Mouse (Mus musculus): ENCODE measurements at regions not wholly inside any gene's neighbourhood (a gene's known extent, or its start where the extent isn't known, plus 50 kb on each side); places are given as distances from the start of the nearest gene placed in this dataset.

DNA sequence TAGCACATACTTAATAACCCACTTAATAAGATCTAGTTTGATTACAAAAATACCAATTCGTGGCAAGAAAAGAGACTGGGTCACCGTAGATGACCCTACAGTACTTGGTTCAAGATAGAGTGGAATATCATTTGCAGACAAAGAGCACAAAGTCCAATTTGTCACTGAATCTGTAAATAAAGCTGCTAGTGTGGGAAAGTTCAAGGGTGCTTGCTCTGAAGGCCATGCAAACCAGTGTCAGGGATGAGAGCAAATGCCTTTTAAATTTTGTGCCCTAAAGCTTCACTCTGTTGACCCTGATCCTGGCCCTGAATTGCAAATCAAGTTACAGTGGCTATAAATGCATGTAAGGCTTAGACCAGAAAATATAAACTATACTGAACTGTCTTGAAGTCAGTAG lies 113.1 kb downstream of the Cd55b start:
- 53% methylated on average over 2 of the region's 2 CpGs for WGBS
- Histone ChIP-seq H3K4me2 (ENCODE audit: low read length) (no peak overlapping the region), H3K4me3 (ENCODE audit: low read depth, low read length) (no peak overlapping the region), H3K4me1 (replicated peaks; ENCODE audit: control insufficient read depth, insufficient read depth, low read length) (no peaks in the 10 kb centered on the region), H3K27ac (ENCODE audit: low read depth) (no peak overlapping the region), H3K27me3 (replicated peaks; ENCODE audit: control insufficient read depth, insufficient read depth, low read length) (no peaks in the 10 kb centered on the region), H3K36me3 (ENCODE audit: control insufficient read depth, insufficient read depth, low read length) (no peaks in the 10 kb centered on the region), H3K9me3 (ENCODE audit: control insufficient read depth, low read length) (no peaks in the 10 kb centered on the region), H3K9ac (ENCODE audit: low read length) (no peak overlapping the region)
- ATAC-seq (replicated peaks; ENCODE audit: low FRiP score, low TSS enrichment, low read depth) (no peak), DNase-seq (ENCODE audit: low spot score) (no peak)

DNA sequence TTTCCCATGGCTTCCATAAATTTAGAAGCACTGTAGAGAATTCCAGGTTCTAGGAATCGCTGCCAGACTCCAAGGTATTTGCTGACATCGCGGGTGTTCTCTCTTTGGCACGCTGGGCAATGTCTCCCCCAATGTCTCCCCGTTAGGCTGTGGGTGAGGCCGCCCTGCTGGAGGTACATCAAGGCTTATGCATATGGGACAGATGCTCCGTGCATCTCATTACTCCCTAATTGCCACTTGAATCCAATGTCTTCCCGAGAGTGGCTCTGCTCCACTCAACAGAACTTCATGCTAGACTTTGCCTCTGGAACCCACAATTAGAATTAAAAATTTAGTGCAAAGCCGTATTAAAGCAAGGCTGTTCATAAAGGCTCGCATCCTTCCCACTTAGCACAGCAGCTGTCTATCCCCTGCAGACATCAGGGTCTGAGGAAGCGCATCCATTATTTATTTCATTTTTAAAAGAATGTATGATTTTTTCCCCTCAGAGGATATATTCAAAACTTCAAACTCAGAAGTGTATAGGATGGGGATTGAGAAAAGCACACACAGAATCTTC lies 120.9 kb downstream of the Cd55b start:
- no peak overlapping the region for H3K9ac ChIP-seq (ENCODE audit: low read length)
- ATAC-seq (replicated peaks; ENCODE audit: low FRiP score, low TSS enrichment, low read depth) (no peak), DNase-seq (ENCODE audit: low spot score) (no peak)
- 0 out of 2 replicates have a peak, but pooled peaks cover 3% of the 10 kb centered on the region for H3K4me1 ChIP-seq (replicated peaks; ENCODE audit: control insufficient read depth, insufficient read depth, low read length)
- no peak overlapping the region for H3K4me2 ChIP-seq (ENCODE audit: low read length)
- no peaks in the 10 kb centered on the region for H3K9me3 ChIP-seq (ENCODE audit: control insufficient read depth, low read length)
- WGBS: 74% methylated on average over 11 of the region's 11 CpGs
- H3K4me3 ChIP-seq (ENCODE audit: low read depth, low read length): no peak overlapping the region
- no peak overlapping the region for H3K27ac ChIP-seq (ENCODE audit: low read depth)
- no peaks in the 10 kb centered on the region for H3K36me3 ChIP-seq (ENCODE audit: control insufficient read depth, insufficient read depth, low read length)
- no peaks in the 10 kb centered on the region for H3K27me3 ChIP-seq (replicated peaks; ENCODE audit: control insufficient read depth, insufficient read depth, low read length)

DNA sequence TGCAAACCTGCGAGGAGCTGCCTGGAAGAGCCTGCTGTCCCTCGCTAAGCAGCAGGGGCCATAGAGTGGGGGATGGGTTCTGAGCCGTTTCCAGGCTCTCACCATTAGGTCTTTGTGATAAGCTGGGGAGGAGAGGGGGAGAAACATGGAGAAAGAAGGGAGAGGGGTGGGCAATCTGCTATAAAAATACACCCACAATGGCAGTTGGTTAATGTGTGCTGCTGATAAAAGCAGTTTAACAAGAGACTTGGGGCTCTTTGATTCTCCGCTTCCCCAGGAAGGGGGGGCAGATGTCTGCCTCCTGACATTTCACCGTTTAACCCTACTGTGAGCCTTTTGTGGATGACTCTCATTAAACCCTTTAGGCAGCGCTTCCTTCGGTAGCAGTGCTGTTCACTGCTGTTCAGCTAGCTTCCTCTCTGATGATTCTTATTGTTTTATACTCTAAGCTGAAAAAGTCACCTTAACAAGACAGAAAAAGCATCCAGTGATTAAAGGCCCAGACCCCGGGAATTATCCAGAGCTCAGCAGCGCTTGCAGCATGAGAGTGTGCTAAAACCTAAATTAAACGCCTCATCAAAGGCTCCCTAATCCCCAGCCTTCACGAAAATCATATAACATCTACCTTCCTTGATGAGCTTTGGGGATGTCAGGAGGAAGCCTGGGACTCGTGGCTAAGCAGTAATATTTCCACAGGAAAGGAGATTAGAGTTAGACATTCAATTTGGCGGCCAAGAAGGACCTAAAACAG lies 122.6 kb downstream of the Cd55b start:
- no peaks in the 10 kb centered on the region for H3K36me3 ChIP-seq (ENCODE audit: control insufficient read depth, insufficient read depth, low read length)
- H3K4me1 ChIP-seq (replicated peaks; ENCODE audit: control insufficient read depth, insufficient read depth, low read length): 0 out of 2 replicates have a peak, but pooled peaks cover 3% of the 10 kb centered on the region
- no peaks in the 10 kb centered on the region for H3K9me3 ChIP-seq (ENCODE audit: control insufficient read depth, low read length)
- H3K27me3 ChIP-seq (replicated peaks; ENCODE audit: control insufficient read depth, insufficient read depth, low read length): no peaks in the 10 kb centered on the region
- no peak overlapping the region for H3K4me3 ChIP-seq (ENCODE audit: low read depth, low read length)
- no peak overlapping the region for H3K9ac ChIP-seq (ENCODE audit: low read length)
- DNase-seq (ENCODE audit: low spot score) (peak; percentile 74), ATAC-seq (replicated peaks; ENCODE audit: low FRiP score, low TSS enrichment, low read depth) (peak; percentile 62; the same call in 1 of the 2 replicates)
- no peak overlapping the region for H3K27ac ChIP-seq (ENCODE audit: low read depth)
- WGBS: 10% methylated on average over 13 of the region's 13 CpGs
- peak overlapping the region; percentile 38 for H3K4me2 ChIP-seq (ENCODE audit: low read length)

DNA sequence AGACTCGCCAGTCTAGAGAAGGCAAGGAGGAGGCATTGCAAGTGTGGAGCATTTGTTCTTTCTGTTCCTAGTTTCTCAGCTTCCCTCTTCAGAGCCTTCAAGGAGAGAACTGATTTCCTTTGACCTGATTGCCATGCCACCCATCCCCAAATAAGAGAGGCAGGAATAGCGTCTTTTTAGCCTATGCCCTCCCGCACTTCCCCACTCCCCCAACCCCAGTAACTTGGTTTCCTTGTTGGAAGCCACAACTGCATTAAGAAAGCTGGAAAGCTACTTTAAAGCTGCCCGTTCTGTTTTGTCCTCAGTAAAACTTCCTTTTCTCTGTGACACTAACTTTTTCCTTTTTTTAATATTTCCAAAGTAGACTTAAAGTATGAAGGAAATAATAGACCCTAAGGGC lies 123.2 kb downstream of the Cd55b start:
- DNase-seq (ENCODE audit: low spot score) (no peak), ATAC-seq (replicated peaks; ENCODE audit: low FRiP score, low TSS enrichment, low read depth) (no peak)
- no peak overlapping the region for H3K4me3 ChIP-seq (ENCODE audit: low read depth, low read length)
- no peaks in the 10 kb centered on the region for H3K9me3 ChIP-seq (ENCODE audit: control insufficient read depth, low read length)
- no peak overlapping the region for H3K27ac ChIP-seq (ENCODE audit: low read depth)
- no peaks in the 10 kb centered on the region for H3K27me3 ChIP-seq (replicated peaks; ENCODE audit: control insufficient read depth, insufficient read depth, low read length)
- 0 out of 2 replicates have a peak, but pooled peaks cover 3% of the 10 kb centered on the region for H3K4me1 ChIP-seq (replicated peaks; ENCODE audit: control insufficient read depth, insufficient read depth, low read length)
- H3K4me2 ChIP-seq (ENCODE audit: low read length): peak overlapping the region; percentile 38
- no peak overlapping the region for H3K9ac ChIP-seq (ENCODE audit: low read length)
- 15% methylated on average over 4 of the region's 4 CpGs for WGBS
- no peaks in the 10 kb centered on the region for H3K36me3 ChIP-seq (ENCODE audit: control insufficient read depth, insufficient read depth, low read length)

DNA sequence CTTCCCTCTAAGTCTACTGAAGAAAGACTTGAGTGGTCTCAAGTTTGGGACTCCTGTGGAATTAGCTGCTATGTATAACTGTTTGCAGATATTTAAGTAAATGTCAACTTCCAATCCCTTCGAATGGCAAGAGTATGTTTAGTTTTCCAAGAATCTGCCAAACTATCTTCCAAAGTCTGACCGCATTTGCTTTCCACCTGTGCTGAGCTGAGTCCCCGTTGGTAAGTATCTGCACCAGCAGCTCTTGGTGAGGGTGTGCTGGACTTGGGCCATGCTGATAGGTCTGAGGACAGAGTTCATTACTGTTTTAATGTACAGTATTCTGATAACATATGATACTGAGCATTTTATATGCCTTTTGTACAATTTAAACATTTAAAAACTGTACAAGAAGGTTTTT lies 123.7 kb downstream of the Cd55b start:
- no peak overlapping the region for H3K4me2 ChIP-seq (ENCODE audit: low read length)
- no peak overlapping the region for H3K9ac ChIP-seq (ENCODE audit: low read length)
- no peaks in the 10 kb centered on the region for H3K27me3 ChIP-seq (replicated peaks; ENCODE audit: control insufficient read depth, insufficient read depth, low read length)
- no peak for DNase-seq (ENCODE audit: low spot score)
- 0 out of 2 replicates have a peak, but pooled peaks cover 3% of the 10 kb centered on the region for H3K4me1 ChIP-seq (replicated peaks; ENCODE audit: control insufficient read depth, insufficient read depth, low read length)
- no peak for ATAC-seq (replicated peaks; ENCODE audit: low FRiP score, low TSS enrichment, low read depth)
- no peaks in the 10 kb centered on the region for H3K36me3 ChIP-seq (ENCODE audit: control insufficient read depth, insufficient read depth, low read length)
- H3K9me3 ChIP-seq (ENCODE audit: control insufficient read depth, low read length): no peaks in the 10 kb centered on the region
- WGBS: 50% methylated on average over 3 of the region's 3 CpGs
- no peak overlapping the region for H3K4me3 ChIP-seq (ENCODE audit: low read depth, low read length)
- H3K27ac ChIP-seq (ENCODE audit: low read depth): no peak overlapping the region

DNA sequence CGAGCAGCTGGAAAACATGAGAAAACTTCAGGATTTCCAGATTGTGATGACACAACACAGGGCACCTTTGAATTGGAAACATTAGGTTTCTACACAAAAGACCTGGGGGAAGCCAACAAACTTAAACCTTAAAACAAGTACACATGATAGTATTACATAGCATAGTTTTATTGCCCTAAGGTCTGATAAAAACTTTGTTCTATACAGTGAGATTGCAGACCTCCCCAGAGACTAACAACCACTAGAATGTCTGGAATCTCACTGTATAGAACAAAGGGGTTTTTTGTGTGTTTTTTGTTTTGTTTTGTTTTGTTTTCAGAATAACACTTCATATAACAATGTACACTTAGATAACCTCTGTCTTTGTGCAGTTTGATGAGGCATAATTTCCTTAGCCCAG lies 124.2 kb downstream of the Cd55b start:
- no peaks in the 10 kb centered on the region for H3K36me3 ChIP-seq (ENCODE audit: control insufficient read depth, insufficient read depth, low read length)
- WGBS: 81% methylated on average over 1 of the region's 1 CpGs

DNA sequence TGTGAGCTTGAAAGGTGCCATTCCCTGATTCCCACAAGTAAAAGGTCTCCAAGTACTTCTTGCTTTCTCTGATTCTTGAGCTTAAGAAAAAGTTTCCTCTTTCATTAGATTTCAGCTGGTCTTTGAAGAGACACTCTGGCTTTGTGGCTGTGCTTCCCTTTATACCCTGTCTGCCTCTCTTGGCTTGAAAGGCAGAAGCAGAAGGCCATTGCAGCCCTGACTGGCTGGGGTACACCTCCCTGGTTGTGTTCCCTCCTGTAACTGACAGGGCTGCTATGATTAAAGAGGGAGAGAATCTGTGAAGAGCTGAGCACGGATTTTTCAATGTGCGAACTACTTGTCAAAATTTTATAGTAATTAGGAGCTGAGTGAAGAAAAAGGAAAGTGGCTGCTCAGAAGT lies 125.3 kb downstream of the Cd55b start:
- Histone ChIP-seq H3K36me3 (ENCODE audit: control insufficient read depth, insufficient read depth, low read length) (no peaks in the 10 kb centered on the region), H3K4me2 (ENCODE audit: low read length) (no peak overlapping the region), H3K9ac (ENCODE audit: low read length) (no peak overlapping the region), H3K9me3 (ENCODE audit: control insufficient read depth, low read length) (no peaks in the 10 kb centered on the region), H3K4me1 (replicated peaks; ENCODE audit: control insufficient read depth, insufficient read depth, low read length) (0 out of 2 replicates have a peak, but pooled peaks cover 3% of the 10 kb centered on the region), H3K27ac (ENCODE audit: low read depth) (no peak overlapping the region), H3K27me3 (replicated peaks; ENCODE audit: control insufficient read depth, insufficient read depth, low read length) (no peaks in the 10 kb centered on the region), H3K4me3 (ENCODE audit: low read depth, low read length) (no peak overlapping the region)
- no peak for DNase-seq (ENCODE audit: low spot score)
- WGBS: 64% methylated on average over 2 of the region's 2 CpGs
- no peak for ATAC-seq (replicated peaks; ENCODE audit: low FRiP score, low TSS enrichment, low read depth)

More for the DNA sequence above, 124.2 kb downstream of the Cd55b start:
- H3K4me2 ChIP-seq (ENCODE audit: low read length): no peak overlapping the region
- no peaks in the 10 kb centered on the region for H3K27me3 ChIP-seq (replicated peaks; ENCODE audit: control insufficient read depth, insufficient read depth, low read length)
- H3K9ac ChIP-seq (ENCODE audit: low read length): no peak overlapping the region
- DNase-seq (ENCODE audit: low spot score) (no peak), ATAC-seq (replicated peaks; ENCODE audit: low FRiP score, low TSS enrichment, low read depth) (no peak)
- H3K27ac ChIP-seq (ENCODE audit: low read depth): no peak overlapping the region
- 0 out of 2 replicates have a peak, but pooled peaks cover 3% of the 10 kb centered on the region for H3K4me1 ChIP-seq (replicated peaks; ENCODE audit: control insufficient read depth, insufficient read depth, low read length)
- no peak overlapping the region for H3K4me3 ChIP-seq (ENCODE audit: low read depth, low read length)
- no peaks in the 10 kb centered on the region for H3K9me3 ChIP-seq (ENCODE audit: control insufficient read depth, low read length)

DNA sequence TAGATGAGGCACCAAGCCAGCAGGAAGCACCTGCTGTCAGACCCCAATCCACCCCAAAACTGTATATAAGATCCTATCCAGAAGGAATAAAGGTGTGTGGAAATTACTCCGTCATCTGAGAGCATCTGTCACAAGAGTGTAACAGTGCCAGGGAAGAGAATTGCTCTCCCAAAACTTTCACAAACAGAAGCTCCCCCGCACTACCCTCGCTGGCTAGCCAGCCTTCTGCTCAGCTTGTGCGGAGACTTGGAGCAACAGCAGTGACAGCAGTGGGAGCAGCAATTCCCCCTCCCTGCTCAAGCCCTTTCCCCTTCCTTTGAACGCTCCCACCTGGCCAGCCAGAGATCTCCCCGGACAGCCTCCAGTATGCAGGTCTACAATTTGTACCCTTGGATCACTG lies 136.9 kb downstream of the Cd55b start:
- no peak for DNase-seq (ENCODE audit: low spot score)
- Histone ChIP-seq H3K4me1 (replicated peaks; ENCODE audit: control insufficient read depth, insufficient read depth, low read length) (no peaks in the 10 kb centered on the region), H3K4me3 (ENCODE audit: low read depth, low read length) (no peak overlapping the region), H3K36me3 (ENCODE audit: control insufficient read depth, insufficient read depth, low read length) (no peaks in the 10 kb centered on the region), H3K27me3 (replicated peaks; ENCODE audit: control insufficient read depth, insufficient read depth, low read length) (no peaks in the 10 kb centered on the region), H3K9me3 (ENCODE audit: control insufficient read depth, low read length) (no peaks in the 10 kb centered on the region), H3K9ac (ENCODE audit: low read length) (no peak overlapping the region), H3K4me2 (ENCODE audit: low read length) (no peak overlapping the region), H3K27ac (ENCODE audit: low read depth) (no peak overlapping the region)
- no peak for ATAC-seq (replicated peaks; ENCODE audit: low FRiP score, low TSS enrichment, low read depth)
- 77% methylated on average over 6 of the region's 6 CpGs for WGBS

DNA sequence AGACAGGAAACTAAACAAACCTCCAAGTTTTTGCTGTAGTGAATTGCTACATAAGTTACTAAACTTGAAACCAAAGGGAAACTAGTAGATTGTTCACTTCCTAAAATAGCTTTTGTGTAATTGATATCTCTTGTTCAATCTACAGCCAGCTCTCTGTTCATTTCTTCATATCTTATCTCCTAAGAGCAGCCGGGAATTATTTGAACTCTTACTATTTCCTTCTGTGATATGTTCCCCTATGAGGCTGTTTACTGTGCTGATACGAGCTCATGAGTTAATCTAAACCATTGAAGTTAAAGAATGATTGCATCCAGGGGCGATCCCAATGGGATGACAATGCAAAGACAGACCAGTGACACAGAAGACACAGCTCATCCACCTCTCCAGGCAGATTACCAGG lies 140.7 kb downstream of the Cd55b start:
- Histone ChIP-seq H3K4me1 (replicated peaks; ENCODE audit: control insufficient read depth, insufficient read depth, low read length) (no peaks in the 10 kb centered on the region), H3K9me3 (ENCODE audit: control insufficient read depth, low read length) (peaks cover 7% of the 10 kb centered on the region; the same call in 1 of the 2 replicates), H3K36me3 (ENCODE audit: control insufficient read depth, insufficient read depth, low read length) (no peaks in the 10 kb centered on the region), H3K27ac (ENCODE audit: low read depth) (no peak overlapping the region), H3K27me3 (replicated peaks; ENCODE audit: control insufficient read depth, insufficient read depth, low read length) (no peaks in the 10 kb centered on the region), H3K4me2 (ENCODE audit: low read length) (no peak overlapping the region), H3K4me3 (ENCODE audit: low read depth, low read length) (no peak overlapping the region), H3K9ac (ENCODE audit: low read length) (no peak overlapping the region)
- ATAC-seq (replicated peaks; ENCODE audit: low FRiP score, low TSS enrichment, low read depth): no peak
- WGBS: 65% methylated on average over 3 of the region's 3 CpGs
- DNase-seq (ENCODE audit: low spot score): no peak

All from intestine, embryonic 14.5 days (tissue).